Mouse (Mus musculus): ENCODE data around the gene Cuedc1.

Gene Cuedc1

GRCm38 (mm10) chr11:88125483-88125882 lies 27.6 kb downstream of the Cuedc1 start:
- ChIA-PET POLR2A (interaction anchor here in 3 of 4 experiments (0.5 to 1.7 kb wide), 7 partner anchors 9 to 72 kb away, joined by 3 to 6 read pairs (median 4); no protein-coding TSS in a partner anchor), CTCF (interaction anchor here in 1 of 4 experiments (0.6 kb wide), 1 partner anchor 242 kb away, joined by 3 read pairs; no protein-coding TSS in a partner anchor)

- ChIA-PET POLR2A (interaction anchor here (0.6 to 1.7 kb wide), 6 partner anchors 13 to 59 kb away, joined by 3 to 7 read pairs (median 4); no protein-coding TSS in a partner anchor), CTCF (interaction anchor here in 3 of 4 experiments (0.6 to 1.1 kb wide), 4 partner anchors 14 to 243 kb away, joined by 3 read pairs; no protein-coding TSS in a partner anchor)
Measured at GRCm38 (mm10) chr11:88126306-88126793, 28.5 kb downstream of the Cuedc1 start.

- ChIA-PET POLR2A (interaction anchor here in 3 of 4 experiments (0.7 to 3.3 kb wide), 6 partner anchors 10 to 34 kb away, joined by 3 to 13 read pairs (median 4); no protein-coding TSS in a partner anchor), CTCF (interaction anchor here in 1 of 4 experiments (0.6 kb wide), 1 partner anchor 245 kb away, joined by 4 read pairs; no protein-coding TSS in a partner anchor)
Measured at GRCm38 (mm10) chr11:88128461-88128860, 30.6 kb downstream of the Cuedc1 start.

- POLR2A ChIA-PET: interaction anchor here in 3 of 4 experiments (0.6 to 3.3 kb wide), 7 partner anchors 10 to 82 kb away, joined by 3 to 13 read pairs (median 4); partner anchors contain the start of gene Srsf1 (in 1 of the 3)
- CTCF ChIA-PET: interaction anchor here in 1 of 4 experiments (0.6 kb wide), 1 partner anchor 10 kb away, joined by 3 read pairs; no protein-coding TSS in a partner anchor
Measured at GRCm38 (mm10) chr11:88129281-88129680, 31.4 kb downstream of the Cuedc1 start.

GRCm38 (mm10) chr11:88129935-88130334 lies 32.1 kb downstream of the Cuedc1 start:
- ChIA-PET POLR2A (interaction anchor here in 3 of 4 experiments (0.6 to 3.3 kb wide), 5 partner anchors 10 to 83 kb away, joined by 3 to 13 read pairs (median 4); partner anchors contain the start of gene Srsf1 (in 1 of the 3)), CTCF (interaction anchor here in 1 of 4 experiments (0.6 kb wide), 1 partner anchor 11 kb away, joined by 3 read pairs; no protein-coding TSS in a partner anchor)

GRCm38 (mm10) chr11:88131847-88132246 lies 34.0 kb downstream of the Cuedc1 start:
- CTCF ChIA-PET: interaction anchor here in 3 of 4 experiments (0.7 to 1.1 kb wide), 5 partner anchors 30 to 73 kb away, joined by 3 to 4 read pairs (median 3); no protein-coding TSS in a partner anchor

GRCm38 (mm10) chr11:88135218-88135617 lies 37.4 kb downstream of the Cuedc1 start:
- POLR2A ChIA-PET: interaction anchor here (0.6 to 1.3 kb wide), 12 partner anchors 10 to 622 kb away, joined by 3 to 8 read pairs (median 4); no protein-coding TSS in a partner anchor
- CTCF ChIA-PET: interaction anchor here in 1 of 4 experiments (0.6 to 0.7 kb wide), 2 partner anchors 45 to 49 kb away, joined by 6 read pairs; no protein-coding TSS in a partner anchor

More at GRCm38 (mm10) chr11:88131847-88132246, 34.0 kb downstream of the Cuedc1 start:
- POLR2A ChIA-PET: interaction anchor here (0.5 to 3.3 kb wide), 22 partner anchors 8 to 1628 kb away, joined by 3 to 13 read pairs (median 4); partner anchors contain the start of genes Srsf1 (in 2 of the 4) and Dynll2 (in 1 of the 4)

DNA sequence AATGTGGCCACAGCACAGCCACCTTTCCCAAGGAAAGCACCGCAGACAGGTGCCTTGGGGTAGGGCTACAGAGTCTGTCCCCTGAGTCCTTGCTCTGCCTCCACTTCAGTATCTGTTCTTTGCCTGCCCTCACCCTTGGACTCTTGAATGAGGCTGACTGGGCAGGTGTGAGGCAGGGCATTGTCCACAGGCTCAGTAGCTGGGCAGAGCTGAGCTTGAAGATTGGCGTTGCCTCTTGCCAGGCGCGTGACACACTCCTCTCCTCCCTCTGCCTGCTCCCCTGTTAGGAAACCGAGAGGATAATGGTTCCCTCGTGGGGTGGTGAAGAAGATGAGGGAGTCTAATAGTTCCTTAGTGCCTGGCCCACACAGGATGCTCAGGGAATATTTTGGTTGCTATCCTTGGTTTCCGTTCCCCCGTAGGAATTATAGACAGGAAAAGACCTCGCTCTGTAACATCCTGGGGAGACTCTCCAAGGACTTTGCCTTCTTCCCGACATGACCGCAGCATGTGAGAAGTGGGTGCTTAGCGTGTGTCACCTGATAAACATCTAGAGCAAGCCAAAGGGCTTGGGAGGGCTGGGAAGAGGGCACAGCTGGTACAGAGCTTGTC lies 40.1 kb downstream of the Cuedc1 start:
- ChIA-PET CTCF (interaction anchor here in 2 of 4 experiments (0.6 kb wide), 2 partner anchors 26 to 112 kb away, joined by 4 to 8 read pairs; no protein-coding TSS in a partner anchor), POLR2A (interaction anchor here in 3 of 4 experiments (0.5 to 3.4 kb wide), 11 partner anchors 13 to 111 kb away, joined by 3 to 20 read pairs (median 3); no protein-coding TSS in a partner anchor)

- ChIA-PET POLR2A (interaction anchor here (0.5 to 3.4 kb wide), 58 partner anchors 8 to 700 kb away, joined by 3 to 40 read pairs (median 4); partner anchors contain the start of genes Mtmr4 (in 1 of the 4), Srsf1 (in 1 of the 4) and Vezf1 (in 1 of the 4)), CTCF (interaction anchor here in 3 of 4 experiments (0.6 to 2.0 kb wide), 7 partner anchors 20 to 171 kb away, joined by 3 to 10 read pairs (median 4); no protein-coding TSS in a partner anchor)
Measured at GRCm38 (mm10) chr11:88139256-88139861, 41.5 kb downstream of the Cuedc1 start.

DNA sequence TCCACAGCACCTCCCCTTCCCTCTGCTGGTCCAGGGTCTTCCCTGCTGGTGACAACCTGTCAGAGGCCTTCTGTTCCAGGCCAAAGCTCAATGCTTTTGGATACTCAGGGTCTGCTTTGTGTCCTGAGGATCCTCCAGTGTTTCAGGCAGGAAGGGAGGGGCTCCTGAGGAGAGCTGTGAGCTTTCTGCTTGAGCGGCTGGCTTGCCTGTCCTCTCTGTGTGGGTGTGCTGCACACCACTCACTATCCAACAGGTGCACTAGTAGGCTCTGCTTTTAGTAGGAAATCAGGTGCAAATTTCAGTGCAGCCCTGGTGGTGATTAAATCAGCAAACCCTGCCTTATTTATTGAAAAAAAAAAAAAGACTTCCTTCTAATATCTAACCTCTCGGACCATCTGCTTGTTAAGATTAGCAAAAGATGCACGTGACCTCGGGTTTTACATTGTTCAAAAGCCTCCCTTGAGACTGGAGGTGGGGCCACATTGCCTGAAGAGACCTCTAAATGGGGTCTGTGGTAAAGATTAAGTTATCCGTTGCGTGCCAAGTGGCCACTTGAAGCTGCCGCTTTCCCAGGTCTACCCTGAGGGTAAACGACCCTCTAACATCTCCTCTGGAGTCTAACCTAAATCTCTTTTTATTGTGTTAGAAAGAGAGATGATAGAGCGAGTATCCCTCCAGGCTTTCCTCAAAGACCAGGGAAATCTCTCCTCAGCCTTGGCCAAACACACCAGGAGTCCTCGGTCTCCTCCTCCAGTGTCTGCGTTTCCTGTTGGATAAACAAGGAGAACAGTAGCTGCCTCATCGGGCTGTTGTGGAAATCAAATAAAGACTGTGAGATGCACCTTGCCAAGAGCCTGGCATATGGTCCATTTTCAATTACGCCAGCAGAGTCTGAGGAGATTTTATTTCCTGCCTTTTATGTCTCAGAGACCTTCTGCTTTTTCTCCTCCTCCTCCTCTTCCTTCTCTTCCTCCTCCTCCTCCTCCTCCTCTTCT lies 42.5 kb downstream of the Cuedc1 start:
- ChIA-PET POLR2A (interaction anchor here (0.6 to 3.4 kb wide), 69 partner anchors 8 to 696 kb away, joined by 3 to 40 read pairs (median 4); partner anchors contain the start of genes Srsf1 (in 2 of the 4), Mtmr4 (in 1 of the 4) and Vezf1 (in 1 of the 4)), CTCF (interaction anchor here (0.5 to 2.0 kb wide), 12 partner anchors 14 to 827 kb away, joined by 3 to 10 read pairs (median 4); no protein-coding TSS in a partner anchor)

DNA sequence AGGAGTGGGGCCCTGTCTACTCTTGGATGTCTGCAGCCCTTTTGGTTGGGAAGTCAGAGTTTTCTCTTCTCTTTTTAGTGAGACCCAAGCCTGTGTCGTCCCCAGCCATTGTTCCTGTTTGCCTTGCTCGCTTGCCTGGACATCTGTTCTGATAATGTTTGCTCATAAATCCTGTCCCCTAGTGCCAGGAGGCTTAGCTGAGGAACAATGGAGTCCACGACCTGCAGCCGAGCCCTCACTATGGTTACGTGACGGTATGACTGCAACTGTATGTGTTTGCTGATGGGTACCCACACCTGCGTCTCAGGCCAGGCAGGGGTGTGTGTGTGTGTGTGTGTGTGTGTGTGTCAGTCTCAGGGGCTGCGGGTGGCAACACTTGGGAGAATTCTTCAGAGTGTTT lies 44.5 kb downstream of the Cuedc1 start:
- ChIA-PET POLR2A (interaction anchor here in 1 of 4 experiments (0.6 to 3.1 kb wide), 3 partner anchors 15 to 35 kb away, joined by 3 to 24 read pairs (median 6); no protein-coding TSS in a partner anchor), CTCF (no interaction called here)

GRCm38 (mm10) chr11:88144100-88144499 lies 46.2 kb downstream of the Cuedc1 start:
- ChIA-PET POLR2A (interaction anchor here in 2 of 4 experiments (0.6 to 0.7 kb wide), 3 partner anchors 10 to 103 kb away, joined by 5 read pairs; no protein-coding TSS in a partner anchor), CTCF (interaction anchor here in 2 of 4 experiments (0.6 to 0.7 kb wide), 2 partner anchors 39 to 685 kb away, joined by 6 to 12 read pairs; no protein-coding TSS in a partner anchor)

- POLR2A ChIA-PET: interaction anchor here in 1 of 4 experiments (0.6 kb wide), 1 partner anchor 46 kb away, joined by 8 read pairs; no protein-coding TSS in a partner anchor
- CTCF ChIA-PET: no interaction called here
Measured at GRCm38 (mm10) chr11:88145214-88146006, 47.6 kb downstream of the Cuedc1 start.

DNA sequence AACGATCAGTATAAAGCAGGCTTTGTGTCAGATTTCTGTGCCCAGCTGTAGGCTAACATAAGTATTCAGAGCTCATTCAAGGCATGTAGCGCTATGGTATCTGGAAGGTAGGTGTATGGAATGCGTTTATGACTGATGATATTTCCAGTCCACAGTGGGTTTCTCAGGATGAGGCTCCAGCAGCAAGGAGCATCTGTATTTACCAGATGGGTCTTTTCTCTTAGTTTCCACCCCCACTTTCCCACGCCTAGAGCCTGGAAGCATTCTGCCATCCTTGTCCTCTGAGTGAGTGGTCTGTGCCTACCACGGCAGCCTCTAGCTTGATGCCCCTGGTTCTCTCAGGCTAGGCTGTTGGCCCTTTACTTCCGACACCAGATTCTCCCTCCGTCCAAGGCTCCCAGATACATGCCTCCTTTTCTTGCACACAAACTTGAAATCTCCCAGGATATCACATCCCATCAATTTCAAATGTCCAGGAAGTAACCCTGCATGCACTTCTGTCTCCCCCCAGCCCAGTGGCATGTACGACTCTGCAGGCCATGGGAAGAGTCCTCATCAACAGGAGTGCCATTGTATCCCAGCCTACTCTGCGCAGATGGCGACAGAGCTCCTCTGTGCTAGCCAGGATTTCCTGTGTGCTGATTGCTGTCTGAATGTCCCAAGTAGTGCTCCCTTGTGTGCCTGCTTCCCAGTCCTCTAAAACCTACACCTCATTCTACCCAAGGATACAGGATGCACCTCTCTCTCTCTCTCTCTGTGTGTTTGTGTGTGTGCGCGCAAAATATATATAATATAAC lies 48.6 kb downstream of the Cuedc1 start:
- CTCF ChIA-PET: no interaction called here
- POLR2A ChIA-PET: no interaction called here

DNA sequence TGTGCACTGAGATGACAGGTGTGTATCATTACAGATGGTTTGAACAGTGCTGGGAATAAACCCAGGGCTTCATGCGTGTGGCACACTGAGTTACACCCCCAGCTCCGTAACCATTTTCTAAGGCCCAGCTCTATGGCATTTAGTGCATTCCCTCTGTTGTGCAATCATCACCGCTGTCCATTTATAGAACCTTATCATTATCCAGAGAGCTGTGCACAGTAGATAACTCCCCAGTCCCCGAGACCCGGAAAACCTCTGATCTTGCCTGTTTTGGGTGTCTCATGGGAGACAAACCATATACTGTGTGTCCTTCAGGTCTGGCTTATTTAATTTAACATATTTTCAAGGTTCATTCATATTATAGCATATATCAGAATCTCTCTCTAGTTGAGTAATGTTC lies 49.5 kb downstream of the Cuedc1 start:
- POLR2A ChIA-PET: no interaction called here
- CTCF ChIA-PET: no interaction called here

Data from embryonic stem cell, embryonic (primary cell).